ENCODE assay signal across 23 mouse cellular contexts in the genomic region with DNA sequence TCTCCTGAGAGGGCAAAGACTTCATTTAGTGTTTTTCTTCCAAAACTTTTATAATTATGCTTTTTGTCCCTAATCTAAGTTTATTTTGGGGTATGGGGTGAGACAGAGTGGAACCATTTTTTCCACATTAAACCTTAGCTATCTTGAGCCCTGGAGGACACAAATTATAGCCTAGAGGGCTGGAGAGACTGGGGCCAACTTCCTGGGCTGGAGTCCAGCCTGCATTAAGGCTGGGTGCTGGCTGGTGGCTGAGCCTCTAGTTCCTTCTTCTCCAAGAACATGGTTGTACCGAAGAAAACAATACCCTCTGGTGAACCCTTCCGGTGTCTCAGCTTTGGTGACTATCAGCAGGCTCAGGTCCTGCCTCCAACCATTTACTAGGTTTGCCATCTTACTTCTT. TPM values are rescaled to one million over a fixed set of nuclear protein-coding genes. Genes with fewer than 3 reads are reported as not detected.
DNase-seq lines count a peak whose midpoint lies in the region; ATAC-seq and TF ChIP-seq lines count a peak whose summit lies in the region.
"Had no signal": no experiment of that assay in that cellular context is flagged by ENCODE, and none has a peak within 500 bp of the region (broad histone marks: within the 10 kb centered on the region; RNA-seq: fewer than 3 reads in every experiment).

No protein-coding gene starts in this region.

- TF ChIP-seq CTCF in liver, postnatal 0 days (IDR thresholded peaks at IDR 0.05; ENCODE audit: low read depth), result no peak

- DNase-seq in embryonic facial prominence, embryonic 14.5 days (ENCODE audit: low spot score), result peak; percentile 4
- DNase-seq in embryonic facial prominence, embryonic 10.5 days (ENCODE audit: low spot score), result no peak
- no peak for DNase-seq in liver, postnatal 0 days
- DNase-seq in cerebellum, postnatal 25 days, result no peak
- no peak for DNase-seq in ovary, adult 18-20 months (ENCODE audit: low spot score)
- DNase-seq: adrenal gland, adult 2 months; adrenal gland, postnatal 36 days; cerebellum, adult 18-20 months; cerebellum, adult 9-11 months; forebrain, postnatal 0 days; gastrocnemius, postnatal 36 days; heart, postnatal 10 days had no signal

- no peak overlapping the region for H3K9ac ChIP-seq in embryonic facial prominence, embryonic 14.5 days (ENCODE audit: low read depth, low read length)
- H3K9ac ChIP-seq in liver, postnatal 0 days (replicated peaks), result no peak overlapping the region
- no peak overlapping the region for H3K9ac ChIP-seq in liver, embryonic 12.5 days
- H3K9ac ChIP-seq: forebrain, embryonic 13.5 days; forebrain, postnatal 0 days; hindbrain, embryonic 13.5 days had no signal

- no peaks in the 10 kb centered on the region for H3K36me3 ChIP-seq in embryonic facial prominence, embryonic 14.5 days (ENCODE audit: control insufficient read depth, insufficient read depth, low read length)
- no peaks in the 10 kb centered on the region for H3K36me3 ChIP-seq in embryonic facial prominence, embryonic 10.5 days (replicated peaks)
- H3K36me3 ChIP-seq in liver, postnatal 0 days (replicated peaks; ENCODE audit: insufficient read depth, low read length), result no peaks in the 10 kb centered on the region
- no peaks in the 10 kb centered on the region for H3K36me3 ChIP-seq in liver, embryonic 12.5 days
- H3K36me3 ChIP-seq: heart, embryonic 10.5 days; hindbrain, embryonic 13.5 days had no signal

- no peak for ATAC-seq in embryonic facial prominence, embryonic 14.5 days (ENCODE audit: low read depth)
- ATAC-seq in liver, postnatal 0 days, result no peak
- ATAC-seq in liver, embryonic 12.5 days, result no peak
- ATAC-seq: activated CD4-positive, CD25-positive, alpha-beta regulatory T cell, adult 4 months; forebrain, embryonic 13.5 days; forebrain, postnatal 0 days; hindbrain, postnatal 0 days; Patski had no signal

- no peaks in the 10 kb centered on the region for H3K27me3 ChIP-seq in embryonic facial prominence, embryonic 14.5 days (replicated peaks; ENCODE audit: control insufficient read depth, insufficient read depth, low read length)
- H3K27me3 ChIP-seq in embryonic facial prominence, embryonic 10.5 days (replicated peaks; ENCODE audit: low read depth, poor library complexity, severe bottlenecking), result no peaks in the 10 kb centered on the region
- no peaks in the 10 kb centered on the region for H3K27me3 ChIP-seq in liver, postnatal 0 days (ENCODE audit: insufficient read depth, low read length)
- H3K27me3 ChIP-seq in liver, embryonic 12.5 days (replicated peaks), result peaks cover 34% of the 10 kb centered on the region
- H3K27me3 ChIP-seq: forebrain, embryonic 13.5 days; hindbrain, embryonic 13.5 days; Patski had no signal

- 88% methylated on average over 2 of the region's 2 CpGs for WGBS in embryonic facial prominence, embryonic 14.5 days
- 91% methylated on average over 2 of the region's 2 CpGs for WGBS in embryonic facial prominence, embryonic 10.5 days
- 59% methylated on average over 2 of the region's 2 CpGs for WGBS in liver, postnatal 0 days (ENCODE audit: insufficient replicate concordance)
- 55% methylated on average over 2 of the region's 2 CpGs for WGBS in liver, embryonic 12.5 days (ENCODE audit: insufficient replicate concordance)

- H3K9me3 ChIP-seq in embryonic facial prominence, embryonic 14.5 days (ENCODE audit: control insufficient read depth, low read length), result no peaks in the 10 kb centered on the region
- no peaks in the 10 kb centered on the region for H3K9me3 ChIP-seq in embryonic facial prominence, embryonic 10.5 days
- no peaks in the 10 kb centered on the region for H3K9me3 ChIP-seq in liver, postnatal 0 days (ENCODE audit: low read length)
- no peaks in the 10 kb centered on the region for H3K9me3 ChIP-seq in liver, embryonic 12.5 days (replicated peaks)
- H3K9me3 ChIP-seq: forebrain, embryonic 13.5 days; heart, embryonic 10.5 days; hindbrain, embryonic 13.5 days had no signal

- no peak overlapping the region for H3K4me3 ChIP-seq in embryonic facial prominence, embryonic 14.5 days (ENCODE audit: low read depth, low read length)
- no peak overlapping the region for H3K4me3 ChIP-seq in embryonic facial prominence, embryonic 10.5 days
- H3K4me3 ChIP-seq in liver, postnatal 0 days (ENCODE audit: low read depth, low read length), result no peak overlapping the region
- H3K4me3 ChIP-seq in liver, embryonic 12.5 days, result no peak overlapping the region
- H3K4me3 ChIP-seq in brown adipose tissue, adult 24 weeks (ENCODE audit: insufficient read depth, low read depth, low read length), result no peak overlapping the region
- H3K4me3 ChIP-seq: forebrain, embryonic 13.5 days; heart, embryonic 10.5 days; hindbrain, embryonic 13.5 days had no signal

- H3K27ac ChIP-seq in embryonic facial prominence, embryonic 14.5 days (replicated peaks; ENCODE audit: low read depth, low read length), result no peak overlapping the region
- no peak overlapping the region for H3K27ac ChIP-seq in embryonic facial prominence, embryonic 10.5 days (replicated peaks)
- H3K27ac ChIP-seq in liver, postnatal 0 days (ENCODE audit: low read depth), result peak overlapping the region; percentile 51; the same call in 1 of the 2 replicates
- no peak overlapping the region for H3K27ac ChIP-seq in liver, embryonic 12.5 days
- peak overlapping the region; percentile 69 for H3K27ac ChIP-seq in brown adipose tissue, adult 24 weeks (replicated peaks; ENCODE audit: low read depth, low read length)
- H3K27ac ChIP-seq: forebrain, embryonic 13.5 days; heart, embryonic 10.5 days; hindbrain, embryonic 13.5 days; hindbrain, postnatal 0 days had no signal

- H3K4me2 ChIP-seq in embryonic facial prominence, embryonic 14.5 days (ENCODE audit: low read depth, low read length), result no peak overlapping the region
- no peak overlapping the region for H3K4me2 ChIP-seq in liver, postnatal 0 days (ENCODE audit: low read depth, low read length)
- H3K4me2 ChIP-seq in liver, embryonic 12.5 days, result no peak overlapping the region
- H3K4me2 ChIP-seq: forebrain, embryonic 13.5 days; hindbrain, embryonic 13.5 days had no signal

- no peaks in the 10 kb centered on the region for H3K4me1 ChIP-seq in embryonic facial prominence, embryonic 14.5 days (ENCODE audit: control insufficient read depth, insufficient read depth, low read length)
- no peaks in the 10 kb centered on the region for H3K4me1 ChIP-seq in embryonic facial prominence, embryonic 10.5 days
- H3K4me1 ChIP-seq in liver, postnatal 0 days (ENCODE audit: insufficient read depth), result peaks cover 8% of the 10 kb centered on the region
- H3K4me1 ChIP-seq in liver, embryonic 12.5 days, result no peaks in the 10 kb centered on the region
- no peaks in the 10 kb centered on the region for H3K4me1 ChIP-seq in brown adipose tissue, adult 24 weeks (ENCODE audit: control insufficient read depth, insufficient read depth, insufficient read length, low read length)
- H3K4me1 ChIP-seq: forebrain, embryonic 13.5 days; heart, embryonic 10.5 days; hindbrain, embryonic 13.5 days had no signal

- no peak for TF ChIP-seq EP300 in liver, postnatal 0 days (IDR thresholded peaks at IDR 0.05; ENCODE audit: low read depth)

RNA-seq across cellular contexts. Expression of a gene that starts 27.3 kb away (rescaled TPM):
- 0.08 TPM in 1 of 2 replicates, not detected in the other for polyA plus RNA-seq in embryonic facial prominence, embryonic 14.5 days (2014; fragmentation: Nextera tagmentation; extraction: Ambion mirVana)
- not detected in 2 replicates for polyA plus RNA-seq in embryonic facial prominence, embryonic 10.5 days (2016; fragmentation: Nextera tagmentation; extraction: Ambion mirVana)
- not detected in 2 replicates for polyA plus RNA-seq in liver, postnatal 0 days (2015; fragmentation: Nextera tagmentation; extraction: Ambion mirVana)
- polyA plus RNA-seq in liver, embryonic 12.5 days (2016; fragmentation: Nextera tagmentation; extraction: Ambion mirVana), result not detected in 2 replicates
- polyA plus RNA-seq in brown adipose tissue, adult 24 weeks (2012; ENCODE audit: insufficient read depth, insufficient read length, missing spikeins), result not detected in 2 replicates
- polyA plus RNA-seq: activated CD4-positive, CD25-positive, alpha-beta regulatory T cell, adult 4 months; adrenal gland, adult 2 months; C2C12; embryonic facial prominence, embryonic 11.5 days; forebrain, embryonic 13.5 days; forebrain, postnatal 0 days; heart, embryonic 10.5 days; hindbrain, embryonic 13.5 days; hindbrain, postnatal 0 days; intestine, embryonic 14.5 days; Patski had no signal

Comparison
In these comparisons a context has a peak if more than half of its experiments do, and no peak if none do; other contexts are left out.
1. H3K27ac ChIP-seq: peak in liver, postnatal 0 days (single experiment) and brown adipose tissue, adult 24 weeks (single experiment); none in embryonic facial prominence, embryonic 14.5 days (single experiment), embryonic facial prominence, embryonic 10.5 days (single experiment) and liver, embryonic 12.5 days (single experiment).